Mouse (Mus musculus) gastrocnemius, postnatal 25 days (tissue): Measurements from ENCODE around the gene Nubp2. TPM values are rescaled to one million over a fixed set of nuclear protein-coding genes. Genes with fewer than 3 reads are reported as not detected.
A peak's percentile ranks its signal among the peaks of the same experiment; 100 is the strongest.

Experiments used
- DNase-seq: peaks from one replicate; pipeline ENCODE4 v3.0.0; 2022
- long read RNA-seq, 2 experiments: library from polyadenylated mRNA; stranded (forward); transcript quantifications; one replicate each; pipeline ENCODE4 v2.0.0; 2021
- total RNA-seq, 2 experiments: library from RNA; stranded (reverse); gene quantifications; 1 replicate in 1 of 2; 2 replicates in 1 of 2; pipeline ENCODE4 v1.2.3; 2021

The Nubp2 gene
- 10 to 100 TPM; 10.2 to 13.1 TPM for total RNA-seq
- long read RNA-seq, experiment 1, transcript Nubp2-201 (7 exons, 1,427 nt), result major isoform, 21 of 28 reads
- long read RNA-seq, experiment 1, partial matches to known transcripts, result 3 of 28 reads
- long read RNA-seq, experiment 1, other reads (novel, unspliced or antisense), result 1 of 28 reads
- long read RNA-seq, experiment 2, transcript Nubp2-201 (7 exons, 1,427 nt), result major isoform, 18 of 20 reads
- long read RNA-seq, experiment 2, partial matches to known transcripts, result 0 of 20 reads
- long read RNA-seq, experiment 2, other reads (novel, unspliced or antisense), result 0 of 20 reads

DNA sequence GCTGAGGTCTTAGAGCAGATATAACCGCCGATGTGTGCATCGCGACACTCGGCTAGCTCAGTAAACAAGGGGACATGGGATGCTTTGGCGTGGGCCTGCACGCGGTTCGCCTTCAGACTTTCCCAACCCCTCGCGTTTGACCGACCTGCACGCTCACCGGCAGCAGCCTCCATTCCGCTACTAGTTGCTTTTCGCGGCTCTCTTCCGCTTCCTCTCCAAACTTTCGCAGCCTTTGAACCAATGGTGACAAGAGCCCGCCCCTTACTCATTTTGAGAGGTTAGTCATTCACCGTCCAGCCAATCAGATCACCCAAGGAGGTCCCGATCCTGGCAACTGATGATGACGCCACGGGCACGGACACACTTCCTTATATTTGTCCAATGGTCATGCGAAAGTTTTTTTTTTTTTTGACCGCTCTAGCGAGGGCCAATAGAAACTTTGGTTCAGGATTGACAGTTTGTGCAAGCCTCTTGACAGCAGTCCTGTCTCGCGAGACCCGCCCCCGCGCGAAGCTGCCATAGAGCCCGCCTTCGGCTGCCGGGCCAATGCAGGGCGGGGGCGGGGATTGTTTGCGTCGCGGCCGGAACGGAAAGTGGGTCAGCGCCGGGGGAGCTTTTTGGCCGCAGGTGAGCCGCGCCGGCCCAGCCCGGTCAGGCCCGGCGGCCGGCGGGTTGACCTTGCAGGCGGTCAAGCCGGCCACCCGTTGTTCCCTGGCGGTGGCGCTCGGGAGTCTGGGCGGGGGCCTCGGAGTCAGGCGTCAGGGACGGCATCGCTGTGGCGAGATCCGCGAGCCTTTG, at the start of gene Nubp2, which contains the start of gene Spsb3:
Nubp2 (minus strand) TSS at position 216 of the 798 bp plus-strand sequence.
Spsb3 (plus strand) TSS at position 510 of the 798 bp plus-strand sequence.
- DNase-seq, result peak; percentile 98

DNA sequence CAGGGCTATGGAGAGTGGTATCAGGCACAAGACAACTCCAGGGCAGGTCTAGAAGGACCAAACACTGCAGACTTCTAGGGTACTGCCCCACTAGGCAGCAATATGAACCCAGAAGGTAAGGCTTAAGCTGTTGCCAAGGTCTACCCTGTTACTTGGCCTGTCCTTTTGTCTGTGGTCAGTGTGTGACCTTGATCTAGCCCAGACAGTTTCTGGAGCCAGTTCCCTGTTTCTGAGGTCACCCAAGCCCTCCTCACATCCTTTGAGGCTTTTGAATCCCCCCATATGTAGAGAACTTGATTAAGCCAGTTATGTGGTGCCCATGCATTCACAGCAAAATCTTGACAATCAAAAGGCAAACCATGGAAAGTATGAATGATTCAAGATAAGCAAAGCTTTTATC, 49.5 kb upstream of the Nubp2 start:
- no peak for DNase-seq

DNA sequence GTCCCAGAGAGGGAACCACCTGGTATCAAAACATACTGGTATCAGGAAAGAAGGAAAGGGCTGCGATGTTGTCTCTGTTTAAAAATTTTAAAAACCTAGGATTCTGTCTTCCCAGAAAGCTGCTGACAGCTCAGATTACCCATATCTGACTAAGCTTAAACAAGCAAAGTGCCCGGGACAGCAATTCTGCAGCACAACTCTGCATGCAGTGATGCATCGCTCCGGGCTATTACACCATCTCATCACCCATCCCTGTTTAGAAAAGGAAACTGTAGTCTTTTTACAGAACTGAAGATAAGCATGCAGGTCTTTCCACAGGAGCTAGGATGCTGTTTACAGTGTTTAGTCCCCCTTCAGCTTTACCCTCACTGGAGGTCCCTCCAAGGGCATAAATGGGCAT, 48.8 kb upstream of the Nubp2 start:
- DNase-seq, result no peak

DNA sequence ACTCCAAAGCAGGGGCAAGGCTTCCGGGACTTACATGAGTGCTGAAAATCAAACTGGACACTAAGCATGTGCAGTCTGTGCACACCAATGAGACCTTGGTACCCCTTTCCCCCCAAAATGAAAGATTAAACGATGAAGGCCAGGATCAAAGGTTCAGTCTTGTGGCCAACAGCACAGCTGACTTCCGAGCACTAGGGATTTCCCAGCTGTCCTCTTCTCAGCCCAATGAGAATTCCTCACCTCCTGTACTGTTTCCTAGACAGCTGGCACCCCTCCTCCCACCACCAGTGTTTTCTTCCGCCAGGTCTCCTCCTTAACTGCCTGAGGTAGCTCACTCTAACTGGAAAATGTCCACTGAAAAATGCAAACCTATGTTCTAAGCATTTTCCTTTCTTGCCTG, 47.0 kb upstream of the Nubp2 start:
- DNase-seq, result no peak

DNA sequence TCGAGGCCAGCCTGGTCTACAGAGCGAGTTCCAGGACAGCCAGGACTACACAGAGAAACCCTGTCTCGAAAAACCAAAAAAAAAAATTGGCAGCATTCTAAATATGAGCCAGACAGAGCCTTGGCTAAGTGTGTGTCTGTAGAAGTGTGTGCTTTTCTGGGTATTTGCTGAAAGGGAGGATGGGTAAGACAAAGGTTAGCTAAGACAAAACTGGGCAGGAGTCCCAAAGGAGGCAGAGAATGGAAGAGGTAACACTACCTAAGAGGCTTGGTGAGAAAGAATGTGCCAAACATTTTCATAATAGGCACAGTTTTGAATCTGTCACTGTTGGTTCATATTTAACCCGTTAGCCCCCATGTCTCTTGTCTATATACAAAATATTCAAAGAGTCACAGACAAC, 46.3 kb upstream of the Nubp2 start:
- no peak for DNase-seq

DNA sequence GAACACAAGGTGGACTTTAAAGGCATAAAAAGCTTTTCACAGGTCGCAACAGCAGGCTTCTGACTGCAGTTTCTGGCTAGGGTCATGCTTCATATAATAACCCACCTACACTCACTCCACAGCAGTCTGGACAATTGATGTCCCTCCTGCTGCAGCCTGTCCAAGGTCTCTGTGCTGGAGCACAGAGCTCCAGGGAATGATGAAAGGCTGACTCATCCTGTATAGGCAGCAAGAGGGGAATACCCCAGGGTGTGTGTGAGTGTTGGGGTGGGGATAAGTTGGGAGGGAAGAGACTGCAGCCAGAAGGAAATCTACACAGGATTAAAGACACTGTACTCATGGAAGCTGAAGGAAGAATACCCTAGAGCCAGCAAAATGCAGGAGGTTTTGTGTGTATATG, 43.4 kb upstream of the Nubp2 start:
- DNase-seq, result no peak

DNA sequence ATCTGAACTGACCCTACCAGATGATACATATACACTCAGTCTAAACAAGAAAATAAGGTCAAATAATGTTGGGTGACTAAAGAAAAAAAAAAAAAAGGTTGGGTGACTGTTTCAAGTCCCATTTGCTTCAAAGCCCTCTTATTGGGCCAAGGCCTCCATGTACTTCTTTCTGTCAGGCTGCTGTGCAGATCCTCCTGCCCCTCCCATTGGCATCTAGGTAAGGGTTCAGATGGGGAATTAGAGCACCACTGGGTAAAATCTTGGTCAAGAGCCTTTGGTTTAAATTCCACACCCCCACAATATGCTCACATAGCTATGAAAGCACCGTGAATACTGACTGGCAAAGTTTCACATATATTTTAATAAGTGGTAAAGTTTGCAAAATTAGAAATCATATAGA, 37.1 kb upstream of the Nubp2 start:
- DNase-seq, result no peak

DNA sequence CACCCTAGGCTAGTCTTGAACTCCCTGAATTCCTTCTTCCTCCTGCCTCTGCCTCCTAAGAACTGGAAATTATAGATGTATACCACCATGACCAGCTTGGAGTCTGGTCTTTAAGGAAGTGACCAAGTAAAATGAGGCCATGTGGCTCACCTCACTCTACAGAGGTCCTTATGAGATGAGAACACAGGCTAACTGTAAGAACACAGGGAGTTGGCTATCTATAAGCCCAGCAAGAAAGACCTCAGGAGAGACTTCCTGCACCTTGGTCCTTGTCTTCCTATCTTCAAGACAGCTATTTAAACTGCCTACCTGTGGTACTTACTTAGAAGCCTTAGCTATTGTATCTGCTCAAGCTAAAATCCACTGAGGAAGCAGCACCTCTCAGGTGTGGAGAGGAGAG, 27.8 kb upstream of the Nubp2 start:
- no peak for DNase-seq

DNA sequence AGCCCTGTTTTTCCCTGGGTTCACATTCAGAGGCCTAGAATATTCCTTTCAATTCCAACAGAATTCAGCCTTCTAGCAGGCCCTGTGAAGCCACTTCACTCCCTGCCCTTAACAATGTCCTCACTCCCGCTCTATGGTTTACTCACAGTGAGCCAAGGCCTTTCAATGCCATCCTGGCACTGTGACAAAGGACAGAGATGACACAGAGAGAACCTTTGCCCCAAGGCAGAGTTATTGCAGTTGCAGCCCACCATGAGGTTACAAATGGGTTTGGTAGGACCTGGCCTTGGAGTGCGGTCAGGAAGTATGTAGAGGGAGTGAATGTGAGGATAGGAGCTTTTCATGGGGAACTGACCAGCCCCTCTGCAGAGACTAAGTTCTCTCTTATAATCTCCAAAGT, 21.4 kb upstream of the Nubp2 start:
- no peak for DNase-seq

DNA sequence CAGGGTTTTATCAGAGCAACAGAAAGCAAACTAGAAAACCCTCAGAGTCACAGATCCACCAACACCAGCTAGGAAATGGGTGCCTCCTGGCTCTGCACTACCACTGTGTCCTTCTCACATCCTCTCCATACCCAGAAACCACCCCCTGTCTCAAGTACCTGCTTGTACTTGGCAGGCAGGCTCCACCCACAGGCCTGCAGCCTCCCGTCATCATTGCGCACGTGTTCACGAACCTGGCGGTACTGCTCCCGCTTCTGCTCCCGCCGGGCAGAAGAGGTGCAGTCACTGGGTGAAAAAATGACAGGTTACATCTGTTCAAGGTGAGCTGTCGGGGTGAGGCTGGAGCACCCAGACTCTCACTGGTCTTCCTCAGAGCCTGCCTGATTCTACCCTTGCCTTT, 17.6 kb upstream of the Nubp2 start:
- DNase-seq, result no peak

DNA sequence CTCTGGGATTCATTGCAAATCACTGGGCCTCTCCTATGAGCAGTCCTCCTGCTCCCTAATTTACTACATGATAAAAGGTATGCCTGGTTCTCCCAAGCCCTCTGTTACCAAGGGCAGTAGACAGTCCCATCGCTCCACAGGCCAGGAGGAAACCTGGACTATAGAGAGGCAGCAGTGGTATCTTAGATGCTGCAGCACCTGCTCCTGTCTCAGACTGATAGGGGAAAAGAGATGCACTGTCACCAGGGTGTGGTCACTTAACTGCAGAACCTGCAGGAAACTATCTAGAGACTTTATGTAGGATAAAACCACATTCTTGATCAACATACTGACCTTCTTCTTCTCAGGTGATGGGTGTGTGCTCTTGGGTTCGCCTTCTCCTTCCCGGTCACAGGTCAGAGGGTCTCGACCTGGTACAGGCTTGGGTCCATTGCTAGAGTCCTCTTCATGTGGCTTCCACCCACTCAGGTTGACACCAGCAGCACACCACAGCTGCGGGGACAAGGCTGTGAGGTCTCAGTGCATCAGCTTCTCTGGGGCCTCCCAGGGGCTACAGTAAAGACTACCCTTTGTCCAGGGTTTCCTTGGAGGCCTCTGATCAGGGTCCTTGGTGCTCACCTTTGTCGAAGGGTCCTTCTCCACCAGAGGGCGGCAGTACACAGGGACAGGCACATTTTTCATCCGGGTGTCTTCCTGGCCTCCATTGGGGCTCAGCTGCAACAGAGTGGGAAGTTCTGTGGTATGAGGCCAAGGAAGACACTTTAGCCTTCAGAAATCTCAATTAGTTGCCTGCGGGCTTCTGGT, 16.7 kb upstream of the Nubp2 start:
- no peak for DNase-seq

DNA sequence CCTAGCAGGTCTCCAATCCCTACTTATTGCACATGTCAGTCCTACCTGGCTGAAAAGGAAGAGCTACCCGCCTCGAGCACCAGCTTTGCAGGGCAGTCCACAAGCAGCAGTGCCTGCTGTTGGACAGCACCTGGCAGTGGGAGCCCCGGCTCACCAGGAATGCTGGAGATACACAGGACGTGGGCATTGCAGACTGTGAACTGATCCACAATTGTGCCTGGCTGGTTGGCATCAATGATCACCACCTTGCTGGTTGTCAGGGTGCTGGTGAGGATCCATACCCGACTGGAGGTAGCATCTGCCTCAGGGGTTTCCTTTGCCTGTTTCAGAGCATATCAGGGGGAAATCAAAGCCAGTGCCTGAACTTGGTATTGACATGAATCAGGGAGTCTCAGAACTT, 16.0 kb upstream of the Nubp2 start:
- no peak for DNase-seq

DNA sequence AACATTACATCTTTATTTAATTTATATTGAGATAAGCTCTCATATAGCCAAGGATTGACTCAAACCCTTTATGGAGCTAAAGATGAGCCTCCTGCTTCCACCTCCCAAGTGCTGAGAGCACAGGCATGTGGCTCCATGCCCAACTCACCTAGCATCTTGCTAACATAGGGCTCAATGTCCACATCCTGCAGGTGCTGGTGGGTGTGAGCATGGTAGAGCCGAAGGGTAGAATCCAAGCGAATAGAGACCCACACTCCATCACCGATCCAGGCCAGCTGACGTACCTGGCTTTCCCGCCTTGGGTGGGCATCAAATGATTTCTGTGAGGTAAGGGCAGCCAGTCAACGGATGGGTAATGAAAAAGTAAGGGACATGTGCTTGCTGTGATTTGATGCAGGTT, 13.9 kb upstream of the Nubp2 start:
- DNase-seq, result no peak

DNA sequence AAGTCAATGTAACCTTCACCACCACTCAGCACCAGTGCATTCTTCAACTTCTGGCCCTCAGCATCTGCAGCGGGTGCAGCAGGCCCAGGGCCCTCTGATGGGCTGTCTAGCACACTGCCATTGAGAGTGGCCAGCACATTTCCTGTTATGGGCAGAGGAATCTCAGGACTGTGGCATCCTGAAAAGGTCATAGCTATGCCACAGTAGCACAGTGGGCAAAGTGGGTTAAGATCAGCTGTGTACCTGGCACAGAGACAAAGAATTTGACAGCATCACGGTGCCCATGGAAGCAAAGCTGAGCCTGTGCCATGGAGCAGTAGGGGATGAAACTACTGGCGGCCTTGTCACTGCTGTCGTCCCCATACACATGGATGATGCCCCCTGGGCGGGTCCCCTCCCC, 13.0 kb upstream of the Nubp2 start:
- DNase-seq, result no peak

DNA sequence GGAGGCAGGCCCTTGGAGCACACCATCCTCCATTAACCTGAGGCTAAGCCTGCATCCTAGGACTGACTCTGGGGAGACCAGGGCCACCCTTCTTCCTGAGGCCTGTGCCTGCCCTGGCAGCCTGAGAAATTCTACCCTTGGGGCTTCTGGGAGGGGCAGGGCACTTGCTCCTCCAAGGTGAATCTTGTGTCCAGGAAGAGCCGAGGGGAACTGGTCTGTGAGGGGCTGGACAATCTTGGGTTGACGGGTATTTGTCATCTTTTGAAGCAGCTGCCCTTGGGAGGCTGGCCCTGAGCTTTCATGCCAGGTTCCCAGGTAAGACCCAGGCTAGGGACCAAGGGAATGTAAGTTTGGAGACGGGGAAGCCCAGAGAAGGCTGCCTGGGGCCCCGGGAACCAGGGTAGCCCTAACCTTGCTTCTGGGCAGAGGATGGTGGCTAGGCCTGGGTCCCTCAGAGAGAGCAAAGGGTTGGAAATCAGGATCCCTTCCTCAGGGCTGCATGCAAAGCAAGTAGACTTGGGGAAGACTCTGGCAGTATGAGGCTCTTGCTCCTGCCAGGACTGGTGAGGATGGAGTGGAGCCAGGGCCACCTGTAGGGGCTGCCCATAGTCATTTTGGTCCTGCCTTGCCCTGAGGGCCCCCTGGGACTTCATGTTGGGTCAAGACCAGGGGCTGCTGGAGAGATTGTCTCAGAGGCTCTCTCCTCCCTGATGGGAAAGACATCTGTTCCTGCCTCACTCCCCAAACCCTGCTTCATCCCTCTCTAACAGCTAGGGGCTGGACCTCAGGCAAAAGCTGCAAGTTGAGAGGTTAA, 12.1 kb upstream of the Nubp2 start:
- DNase-seq, result no peak

DNA sequence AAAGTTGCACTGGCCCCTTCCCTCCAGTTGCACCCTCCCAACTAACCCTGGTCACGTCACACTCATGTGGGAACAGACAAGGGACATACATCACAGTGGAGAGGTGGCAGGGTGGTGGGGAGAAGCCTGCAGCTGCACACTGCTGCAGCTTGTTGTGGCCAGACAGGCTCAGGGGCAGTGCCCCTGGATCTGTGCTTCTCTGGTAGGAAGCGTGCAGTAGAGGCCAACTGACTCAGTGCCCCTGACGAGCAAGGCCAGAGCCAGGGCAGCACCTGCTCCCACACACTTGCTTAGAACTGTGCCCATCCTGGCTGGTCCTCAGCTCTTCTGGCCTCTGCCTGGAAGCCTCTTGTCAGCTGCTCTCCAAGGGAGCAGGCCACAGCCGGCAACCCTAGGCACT, 11.5 kb upstream of the Nubp2 start:
- no peak for DNase-seq

DNA sequence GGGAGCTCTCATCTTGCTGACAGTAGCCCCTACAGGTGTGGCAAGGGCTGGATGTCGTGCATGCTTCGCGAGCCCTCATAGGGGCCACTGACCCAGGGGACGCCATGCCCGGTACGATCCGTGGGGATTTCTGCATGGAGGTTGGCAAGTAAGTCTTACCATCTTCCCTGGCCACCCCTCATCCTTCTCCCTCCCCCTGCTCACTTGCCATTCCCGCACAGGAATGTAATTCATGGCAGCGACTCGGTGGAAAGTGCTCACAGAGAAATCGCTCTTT, 10.8 kb upstream of the Nubp2 start:
- no peak for DNase-seq

DNA sequence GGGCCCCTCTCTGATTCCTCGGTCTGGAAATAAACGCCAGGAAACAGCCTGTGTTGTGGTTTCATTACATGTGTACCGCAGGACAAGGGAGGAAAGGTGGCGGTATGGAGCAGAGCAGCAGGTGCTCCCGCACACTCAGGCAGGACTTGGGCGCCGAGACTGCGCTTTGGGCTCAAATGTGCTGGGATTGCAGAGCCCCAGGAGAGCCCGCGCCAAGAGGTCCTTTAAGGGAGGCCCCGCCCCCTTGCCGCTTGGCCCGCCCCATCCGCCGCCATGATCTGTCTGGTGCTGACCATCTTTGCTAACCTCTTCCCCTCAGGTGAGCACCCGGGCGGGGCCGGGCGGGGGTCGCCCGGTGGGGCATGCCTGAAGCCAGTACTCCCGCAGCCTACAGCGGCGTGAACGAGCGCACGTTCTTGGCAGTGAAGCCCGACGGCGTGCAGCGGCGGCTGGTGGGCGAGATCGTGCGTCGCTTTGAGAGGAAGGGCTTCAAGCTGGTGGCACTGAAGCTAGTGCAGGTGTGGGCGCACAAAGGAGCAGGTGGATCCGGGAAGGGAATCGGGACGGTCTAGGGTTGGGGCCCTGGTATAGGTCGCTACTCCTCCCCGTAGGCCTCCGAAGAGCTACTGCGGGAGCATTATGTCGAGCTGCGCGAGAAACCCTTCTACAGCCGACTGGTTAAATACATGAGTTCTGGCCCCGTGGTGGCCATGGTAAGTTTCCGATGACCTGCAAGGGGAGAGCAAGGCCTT, 10.3 kb upstream of the Nubp2 start, which contains the start of gene Nme3:
Nme3 (plus strand) TSS at position 260 of the 752 bp plus-strand sequence.
- peak; percentile 79 for DNase-seq

DNA sequence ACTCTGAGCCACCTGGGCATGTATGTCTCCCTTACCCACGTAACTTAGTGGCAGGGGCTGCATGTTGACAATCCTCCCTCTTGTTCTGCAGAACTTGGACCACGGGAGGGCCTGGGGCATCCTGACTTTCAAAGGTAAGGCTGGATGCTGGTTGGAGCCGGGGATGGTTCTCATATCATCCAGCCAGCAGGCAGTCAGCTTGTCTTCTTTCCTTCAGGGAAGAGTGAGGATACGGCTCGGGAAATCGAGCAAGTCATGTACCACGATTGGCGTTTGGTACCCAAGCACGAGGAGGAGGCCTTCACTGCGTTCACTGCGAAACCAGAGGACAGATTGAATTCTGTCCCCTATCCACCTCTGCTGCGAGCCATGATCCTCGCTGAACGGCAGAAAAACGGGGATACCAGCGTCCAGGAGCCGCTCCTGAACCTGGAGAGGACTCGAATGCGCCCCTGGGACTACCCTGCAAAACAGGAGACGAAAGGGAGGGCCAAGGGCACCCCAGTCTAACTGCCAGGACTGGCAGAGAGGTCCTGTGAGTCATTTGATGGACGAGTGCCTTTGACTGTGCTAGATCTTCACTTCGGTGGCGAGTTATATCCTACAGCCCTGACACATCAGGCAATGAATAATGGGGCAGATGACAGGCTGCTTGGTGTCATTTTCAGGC, 9.6 kb upstream of the Nubp2 start:
- DNase-seq, result no peak

DNA sequence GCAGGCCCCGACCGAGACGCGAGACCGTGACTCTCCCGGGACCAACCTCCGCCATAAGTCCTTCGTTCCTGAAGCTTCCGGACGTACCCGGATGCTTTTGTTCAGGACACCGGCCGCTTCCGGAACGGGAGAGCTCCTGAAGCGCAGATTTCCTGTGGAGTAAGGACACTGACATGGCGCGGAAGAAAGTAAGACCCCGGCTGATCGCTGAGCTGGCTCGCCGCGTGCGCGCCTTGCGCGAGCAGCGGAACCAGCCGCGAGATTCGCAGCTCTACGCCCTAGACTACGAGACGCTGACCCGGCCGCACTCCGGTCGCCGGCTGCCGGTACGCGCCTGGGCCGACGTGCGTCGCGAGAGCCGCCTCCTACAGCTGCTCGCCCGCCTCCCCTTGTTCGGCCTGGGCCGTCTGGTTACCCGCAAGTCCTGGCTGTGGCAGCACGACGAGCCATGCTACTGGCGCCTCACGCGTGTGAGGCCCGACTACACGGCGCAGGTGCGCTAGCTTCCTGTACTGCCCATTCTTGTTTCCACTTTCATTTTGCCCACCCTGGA, 8.9 kb upstream of the Nubp2 start, which contains the start of the genes Eme2 and Mrps34:
Eme2 (minus strand) TSS at position 93 of the 553 bp plus-strand sequence.
Mrps34 (plus strand) TSS at position 122 of the 553 bp plus-strand sequence.
- DNase-seq, result peak; percentile 78
